Mouse (Mus musculus): ENCODE data around the gene Dact1. TPM values are rescaled to one million over a fixed set of nuclear protein-coding genes. Genes with fewer than 3 reads are reported as not detected.

Gene Dact1
- polyA plus RNA-seq, 1 experiment: not detected

DNA sequence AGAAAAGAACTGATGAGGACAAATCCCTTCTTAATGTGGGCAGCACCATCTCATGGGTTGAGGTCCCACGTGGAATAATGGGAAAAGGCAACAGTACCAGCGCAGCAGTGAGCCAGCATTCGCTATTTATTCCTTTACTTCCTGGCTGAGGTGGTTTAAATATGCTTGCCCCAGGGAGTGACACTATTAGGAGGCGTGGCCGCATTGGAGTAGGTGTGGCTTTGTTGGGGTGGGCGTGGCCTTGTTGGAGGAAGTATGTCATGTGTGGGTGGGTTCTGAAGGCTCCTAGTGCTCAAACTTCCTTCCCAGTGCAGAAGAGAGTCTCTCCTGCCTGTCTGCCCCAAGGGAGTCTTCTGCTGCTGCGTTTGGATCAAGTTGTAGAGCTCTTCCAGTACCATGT lies 51.9 kb downstream of the Dact1 start:
- Histone ChIP-seq H3K27ac (ENCODE audit: insufficient read depth, low read depth, low read length) (no peak overlapping the region), H3K4me3 (ENCODE audit: insufficient read depth, low read length) (no peak overlapping the region), H3K4me1 (ENCODE audit: control insufficient read depth, insufficient read depth, low read length) (no peaks in the 10 kb centered on the region; the same call in 1 of the 2 replicates)
- TF ChIP-seq CTCF (IDR thresholded peaks at IDR 0.05; ENCODE audit: low read depth, low read length) (no peak), POLR2A (IDR thresholded peaks at IDR 0.05; ENCODE audit: borderline replicate concordance, low read depth, low read length) (no peak)

DNA sequence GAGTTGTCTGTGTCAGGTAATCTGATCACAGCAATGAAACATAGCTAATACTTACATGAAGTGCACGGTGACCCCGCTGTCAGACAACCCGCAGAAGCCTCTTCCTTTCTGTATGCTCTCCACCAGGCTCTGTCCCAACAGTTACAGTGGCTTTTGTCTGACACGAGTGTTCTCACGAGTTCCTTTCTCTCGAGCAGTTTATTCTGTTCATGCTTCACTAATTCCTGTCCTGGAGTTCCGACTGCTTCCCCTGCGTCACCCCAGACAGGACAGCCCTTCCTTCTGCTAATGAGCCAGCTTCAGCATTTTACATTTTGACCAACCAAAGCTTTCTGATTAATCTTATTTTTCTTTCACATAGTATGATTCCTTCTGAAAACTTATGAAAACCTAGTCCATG lies 52.7 kb downstream of the Dact1 start:
- no peak overlapping the region for H3K27ac ChIP-seq (ENCODE audit: insufficient read depth, low read depth, low read length)
- no peak for TF ChIP-seq POLR2A (IDR thresholded peaks at IDR 0.05; ENCODE audit: borderline replicate concordance, low read depth, low read length)
- TF ChIP-seq CTCF (IDR thresholded peaks at IDR 0.05; ENCODE audit: low read depth, low read length): no peak
- no peak overlapping the region for H3K4me3 ChIP-seq (ENCODE audit: insufficient read depth, low read length)
- H3K4me1 ChIP-seq (ENCODE audit: control insufficient read depth, insufficient read depth, low read length): no peaks in the 10 kb centered on the region; the same call in 1 of the 2 replicates

DNA sequence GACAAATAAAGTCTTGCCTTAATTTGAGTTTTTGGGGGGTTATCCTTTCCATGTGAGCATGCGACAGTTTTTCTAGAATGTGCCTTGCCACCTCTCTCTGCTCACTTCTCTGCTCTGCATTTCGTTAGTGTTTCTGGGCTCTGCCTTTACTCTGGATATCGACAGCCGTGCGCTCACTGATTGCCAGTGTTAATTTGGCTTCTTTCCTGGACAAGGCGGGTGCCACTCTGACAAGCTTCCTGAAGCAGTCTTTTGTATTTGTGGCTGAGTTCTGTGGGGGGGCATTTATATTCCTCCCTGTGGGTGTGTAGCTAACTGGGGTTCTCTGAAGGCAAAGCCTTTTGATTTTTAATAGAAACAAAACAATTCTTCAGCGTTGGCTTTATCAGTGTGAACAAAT lies 54.4 kb downstream of the Dact1 start:
- Histone ChIP-seq H3K27ac (ENCODE audit: insufficient read depth, low read depth, low read length) (no peak overlapping the region), H3K4me3 (ENCODE audit: insufficient read depth, low read length) (no peak overlapping the region), H3K4me1 (ENCODE audit: control insufficient read depth, insufficient read depth, low read length) (no peaks in the 10 kb centered on the region; the same call in 1 of the 2 replicates)
- TF ChIP-seq CTCF (IDR thresholded peaks at IDR 0.05; ENCODE audit: low read depth, low read length) (no peak), POLR2A (IDR thresholded peaks at IDR 0.05; ENCODE audit: borderline replicate concordance, low read depth, low read length) (no peak)

DNA sequence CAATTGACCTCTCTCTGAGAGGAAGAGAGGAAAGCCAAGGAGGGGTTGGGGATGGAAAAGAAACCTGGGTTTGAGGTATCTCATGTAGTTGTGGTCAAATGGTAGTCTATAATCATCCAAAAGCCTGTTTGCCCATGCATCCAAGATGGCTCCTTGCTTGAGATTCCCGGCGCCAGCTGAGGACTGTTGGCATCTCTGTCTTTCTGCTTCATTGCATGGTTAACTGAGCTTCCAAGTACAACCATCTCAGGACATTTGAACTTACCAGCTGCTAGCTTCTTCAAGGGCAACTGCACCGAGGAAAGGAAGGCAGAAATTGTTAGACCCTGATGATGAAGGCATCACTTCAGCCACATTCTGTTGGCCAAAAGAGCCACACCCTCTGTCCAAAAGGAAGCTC lies 54.8 kb downstream of the Dact1 start:
- TF ChIP-seq CTCF (IDR thresholded peaks at IDR 0.05; ENCODE audit: low read depth, low read length): no peak
- TF ChIP-seq POLR2A (IDR thresholded peaks at IDR 0.05; ENCODE audit: borderline replicate concordance, low read depth, low read length): no peak
- H3K4me3 ChIP-seq (ENCODE audit: insufficient read depth, low read length): no peak overlapping the region
- H3K27ac ChIP-seq (ENCODE audit: insufficient read depth, low read depth, low read length): no peak overlapping the region
- no peaks in the 10 kb centered on the region; the same call in 1 of the 2 replicates for H3K4me1 ChIP-seq (ENCODE audit: control insufficient read depth, insufficient read depth, low read length)

DNA sequence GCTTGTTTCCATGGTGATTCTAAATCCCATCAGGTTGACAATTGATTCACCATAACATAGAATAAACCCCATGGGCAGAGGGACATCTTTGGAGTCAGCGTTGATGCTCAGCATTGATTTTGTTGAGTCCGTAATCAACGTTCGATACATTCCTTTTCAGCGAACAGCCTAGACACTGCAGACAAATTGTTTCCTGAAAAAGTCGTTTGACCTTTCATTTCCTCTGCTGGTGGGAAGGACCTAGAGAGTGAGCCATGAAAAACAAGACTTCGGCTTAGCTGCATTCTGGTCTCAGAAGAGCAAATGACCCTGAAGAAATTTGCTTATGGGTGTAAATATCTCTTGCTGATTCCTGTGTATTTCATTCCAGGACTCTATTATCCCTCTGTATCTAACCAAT lies 55.5 kb downstream of the Dact1 start:
- Histone ChIP-seq H3K4me3 (ENCODE audit: insufficient read depth, low read length) (no peak overlapping the region), H3K27ac (ENCODE audit: insufficient read depth, low read depth, low read length) (no peak overlapping the region), H3K4me1 (ENCODE audit: control insufficient read depth, insufficient read depth, low read length) (no peaks in the 10 kb centered on the region)
- TF ChIP-seq CTCF (IDR thresholded peaks at IDR 0.05; ENCODE audit: low read depth, low read length): no peak
- TF ChIP-seq POLR2A (IDR thresholded peaks at IDR 0.05; ENCODE audit: borderline replicate concordance, low read depth, low read length): no peak

DNA sequence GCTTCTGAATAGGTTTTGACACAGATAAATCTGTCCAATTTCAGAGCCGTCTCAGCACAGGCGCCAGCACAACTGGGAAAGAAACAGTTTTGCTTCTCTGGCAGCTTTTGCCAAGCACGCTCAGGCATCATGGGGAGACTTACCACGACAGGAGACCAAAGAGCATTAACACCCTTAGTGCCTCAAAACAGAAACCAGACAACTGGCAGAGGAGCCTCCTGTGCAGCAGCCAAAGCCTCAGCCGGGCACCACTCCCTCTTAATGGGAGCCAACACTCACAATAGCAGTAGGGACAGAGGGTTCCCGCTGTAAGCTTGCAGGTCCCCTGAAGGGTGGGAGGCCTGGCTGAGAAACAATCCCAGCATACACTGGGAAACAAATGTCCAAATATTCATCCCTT lies 56.5 kb downstream of the Dact1 start:
- TF ChIP-seq CTCF (IDR thresholded peaks at IDR 0.05; ENCODE audit: low read depth, low read length): no peak
- no peak for TF ChIP-seq POLR2A (IDR thresholded peaks at IDR 0.05; ENCODE audit: borderline replicate concordance, low read depth, low read length)
- H3K4me3 ChIP-seq (ENCODE audit: insufficient read depth, low read length): no peak overlapping the region
- H3K4me1 ChIP-seq (ENCODE audit: control insufficient read depth, insufficient read depth, low read length): no peaks in the 10 kb centered on the region
- H3K27ac ChIP-seq (ENCODE audit: insufficient read depth, low read depth, low read length): no peak overlapping the region

DNA sequence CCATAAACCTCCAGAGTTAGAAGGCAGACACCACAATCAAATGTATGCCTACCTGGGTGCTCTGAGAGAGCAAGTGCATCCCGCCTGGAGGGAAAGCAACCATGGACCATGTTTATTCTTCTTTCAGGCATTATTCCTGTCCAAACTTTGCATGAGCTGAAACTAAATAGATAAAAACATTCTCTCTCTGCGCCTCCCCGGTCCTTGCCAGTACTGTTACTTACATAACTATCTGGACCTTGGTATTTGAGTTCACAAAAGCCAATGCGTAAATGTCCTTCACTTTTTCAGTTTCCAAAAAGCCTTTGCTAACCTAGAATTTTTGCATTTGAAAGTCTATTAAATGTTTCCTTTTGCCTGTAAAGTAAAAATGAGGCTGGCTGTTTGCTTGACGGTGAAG lies 58.9 kb downstream of the Dact1 start:
- Histone ChIP-seq H3K27ac (ENCODE audit: insufficient read depth, low read depth, low read length) (no peak overlapping the region), H3K4me3 (ENCODE audit: insufficient read depth, low read length) (no peak overlapping the region), H3K4me1 (ENCODE audit: control insufficient read depth, insufficient read depth, low read length) (no peaks in the 10 kb centered on the region)
- no peak for TF ChIP-seq CTCF (IDR thresholded peaks at IDR 0.05; ENCODE audit: low read depth, low read length)
- TF ChIP-seq POLR2A (IDR thresholded peaks at IDR 0.05; ENCODE audit: borderline replicate concordance, low read depth, low read length): no peak

Other genes with a start within 250 kb of the Dact1 start
- not detected in 2 replicates for gene Tomm20l, start 198.5 kb upstream of the Dact1 start, polyA plus RNA-seq (2012; ENCODE audit: insufficient read depth, insufficient read length, missing spikeins)
- 19.8 and 23.2 TPM in 2 replicates for gene Timm9, start 173.2 kb upstream of the Dact1 start, polyA plus RNA-seq (2012; ENCODE audit: insufficient read depth, insufficient read length, missing spikeins)
- gene 2700049A03Rik, start 173.0 kb upstream of the Dact1 start, polyA plus RNA-seq (2012; ENCODE audit: insufficient read depth, insufficient read length, missing spikeins): 6.5 and 6.8 TPM in 2 replicates